Mouse (Mus musculus): ENCODE data around the gene Sirt4. TPM values are rescaled to one million over a fixed set of nuclear protein-coding genes. Genes with fewer than 3 reads are reported as not detected.

Gene Sirt4
- polyA plus RNA-seq, 1 experiment: 13.6 TPM

DNA sequence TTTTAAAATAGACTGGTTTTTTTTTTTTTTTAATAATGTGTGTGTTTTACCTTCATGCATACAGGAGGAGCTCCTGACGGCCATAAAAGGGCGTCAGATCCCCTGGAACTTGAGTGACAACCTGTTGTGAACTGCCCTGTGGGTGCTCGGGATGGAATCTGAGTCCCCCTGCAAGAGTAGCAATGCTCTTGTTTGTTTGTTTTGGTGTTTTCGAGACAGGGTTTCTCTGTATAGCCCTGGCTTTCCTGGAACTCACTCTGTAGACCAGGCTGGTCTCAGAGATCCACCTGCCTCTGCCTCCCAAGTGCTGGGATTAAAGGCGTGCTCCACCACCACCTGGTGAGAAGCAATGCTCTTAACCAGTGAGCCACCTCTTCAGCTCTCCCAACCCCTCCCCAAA is 471 bp upstream of the Sirt4 start:
- Histone ChIP-seq H3K27me3 (ENCODE audit: control insufficient read depth, insufficient read depth, insufficient read length) (no peaks in the 10 kb centered on the region), H3K4me2 (ENCODE audit: low read depth) (peak overlapping the region; percentile 96), H3K36me3 (ENCODE audit: control insufficient read depth, insufficient read depth) (no peaks in the 10 kb centered on the region), H3ac (ENCODE audit: control insufficient read depth, insufficient read length) (peak overlapping the region; percentile 36), H3K4me3 (peak overlapping the region; percentile 50), H3K79me2 (ENCODE audit: control insufficient read depth, insufficient read depth) (no peaks in the 10 kb centered on the region)
- TF ChIP-seq MYOD1 (IDR thresholded peaks at IDR 0.05; ENCODE audit: control insufficient read depth in 1 of 3, insufficient read length in 2 of 3, low read depth in 2 of 3): no peak
- no peak for TF ChIP-seq CEBPB (IDR thresholded peaks at IDR 0.05; ENCODE audit: insufficient read depth, poor library complexity, severe bottlenecking)
- TF ChIP-seq SRF (IDR thresholded peaks at IDR 0.05; ENCODE audit: control insufficient read depth, insufficient read length, low read depth): no peak
- TF ChIP-seq TCF3 (IDR thresholded peaks at IDR 0.05; ENCODE audit: insufficient read length, low read depth): no peak

DNA sequence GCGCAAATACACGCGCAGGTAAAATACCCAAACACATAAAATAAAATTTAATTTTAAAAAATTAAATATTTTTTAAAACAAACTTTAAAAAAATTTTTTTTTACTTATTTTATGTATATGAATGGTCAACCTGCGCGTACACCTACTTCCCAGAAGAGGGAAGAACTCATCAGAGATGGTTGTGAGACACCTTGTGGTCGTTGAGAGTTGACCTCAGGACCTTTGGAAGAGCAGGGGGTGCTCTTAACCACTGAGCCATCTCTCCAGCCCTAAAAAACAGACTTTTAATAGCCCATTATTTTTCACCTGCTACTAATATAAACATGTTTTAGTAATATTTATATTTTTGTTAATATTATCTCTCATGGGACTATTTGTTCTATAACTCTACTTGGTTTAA is 1.1 kb downstream of the Sirt4 start:
- Histone ChIP-seq H3ac (ENCODE audit: control insufficient read depth, insufficient read length) (peak overlapping the region; percentile 36), H3K27me3 (ENCODE audit: control insufficient read depth, insufficient read depth, insufficient read length) (no peaks in the 10 kb centered on the region), H3K4me3 (peak overlapping the region; percentile 50), H3K79me2 (ENCODE audit: control insufficient read depth, insufficient read depth) (no peaks in the 10 kb centered on the region), H3K4me2 (ENCODE audit: low read depth) (peak overlapping the region; percentile 96), H3K36me3 (ENCODE audit: control insufficient read depth, insufficient read depth) (no peaks in the 10 kb centered on the region)
- no peak for TF ChIP-seq POLR2A (IDR thresholded peaks at IDR 0.05; ENCODE audit: insufficient read length, low read depth)
- no peak for TF ChIP-seq REST (IDR thresholded peaks at IDR 0.05; ENCODE audit: insufficient read depth, insufficient read length)
- TF ChIP-seq MAX (IDR thresholded peaks at IDR 0.05; ENCODE audit: low read depth): no peak
- TF ChIP-seq POLR2AphosphoS2 (IDR thresholded peaks at IDR 0.05; ENCODE audit: insufficient read length, low read depth): no peak
- no peak for TF ChIP-seq MYOD1 (IDR thresholded peaks at IDR 0.05; ENCODE audit: control insufficient read depth in 1 of 3, insufficient read length in 2 of 3, low read depth in 2 of 3)
- no peak for TF ChIP-seq TCF3 (IDR thresholded peaks at IDR 0.05; ENCODE audit: insufficient read length, low read depth)

GRCm38 (mm10) chr5:115482390-115483265 is 1.9 kb downstream of the Sirt4 start:
- TF ChIP-seq CEBPB (IDR thresholded peaks at IDR 0.05; ENCODE audit: insufficient read depth, poor library complexity, severe bottlenecking) (no peak), TCF12 (IDR thresholded peaks at IDR 0.05; ENCODE audit: insufficient read depth, poor library complexity, severe bottlenecking) (no peak), POLR2A (IDR thresholded peaks at IDR 0.05; ENCODE audit: insufficient read length, low read depth) (no peak), SRF (IDR thresholded peaks at IDR 0.05; ENCODE audit: control insufficient read depth, insufficient read length, low read depth) (no peak), E2F4 (IDR thresholded peaks at IDR 0.05; ENCODE audit: insufficient read depth) (no peak), TCF3 (IDR thresholded peaks at IDR 0.05; ENCODE audit: insufficient read length, low read depth) (no peak), USF1 (IDR thresholded peaks at IDR 0.05; ENCODE audit: low read depth) (no peak), POLR2AphosphoS2 (IDR thresholded peaks at IDR 0.05; ENCODE audit: insufficient read length, low read depth) (no peak), MYOD1 (IDR thresholded peaks at IDR 0.05; ENCODE audit: control insufficient read depth in 1 of 3, insufficient read length in 2 of 3, low read depth in 2 of 3) (no peak), REST (IDR thresholded peaks at IDR 0.05; ENCODE audit: insufficient read depth, insufficient read length) (no peak), MAX (IDR thresholded peaks at IDR 0.05; ENCODE audit: low read depth) (no peak), MYOG (IDR thresholded peaks at IDR 0.05; ENCODE audit: control insufficient read depth in 1 of 3, insufficient read depth in 1 of 3, insufficient read length in 2 of 3, low read depth in 2 of 3) (no peak)
- H3K4me2 ChIP-seq (ENCODE audit: low read depth): no peak overlapping the region
- H3K4me3 ChIP-seq: no peak overlapping the region
- no peak overlapping the region for H3ac ChIP-seq (ENCODE audit: control insufficient read depth, insufficient read length)
- no peaks in the 10 kb centered on the region for H3K79me2 ChIP-seq (ENCODE audit: control insufficient read depth, insufficient read depth)
- no peaks in the 10 kb centered on the region for H3K27me3 ChIP-seq (ENCODE audit: control insufficient read depth, insufficient read depth, insufficient read length)
- H3K36me3 ChIP-seq (ENCODE audit: control insufficient read depth, insufficient read depth): peaks cover 5% of the 10 kb centered on the region

DNA sequence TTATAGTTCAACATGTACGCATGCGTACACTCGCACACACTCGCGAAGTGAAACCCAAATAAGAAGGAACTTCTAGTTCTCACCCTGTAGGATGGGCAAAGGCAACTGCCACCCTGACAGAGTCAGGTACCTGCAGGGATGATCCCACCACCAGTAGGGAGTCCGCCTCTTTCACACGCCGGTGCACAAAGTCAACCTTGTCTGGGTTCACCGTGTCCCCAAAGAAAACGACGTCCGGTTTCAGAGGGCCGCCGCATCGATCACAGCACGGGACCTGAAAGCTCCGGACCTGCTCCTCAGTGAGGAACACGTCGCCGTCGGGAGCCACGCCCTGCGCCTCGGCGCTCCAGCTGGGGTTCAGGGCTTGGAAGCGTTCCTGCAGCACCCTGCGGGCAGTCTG is 4.4 kb downstream of the Sirt4 start:
- H3K79me2 ChIP-seq (ENCODE audit: control insufficient read depth, insufficient read depth): no peaks in the 10 kb centered on the region
- H3K36me3 ChIP-seq (ENCODE audit: control insufficient read depth, insufficient read depth): peaks cover 5% of the 10 kb centered on the region
- H3K4me2 ChIP-seq (ENCODE audit: low read depth): no peak overlapping the region
- no peak overlapping the region for H3ac ChIP-seq (ENCODE audit: control insufficient read depth, insufficient read length)
- no peaks in the 10 kb centered on the region for H3K27me3 ChIP-seq (ENCODE audit: control insufficient read depth, insufficient read depth, insufficient read length)
- H3K4me3 ChIP-seq: no peak overlapping the region
- TF ChIP-seq USF1 (IDR thresholded peaks at IDR 0.05; ENCODE audit: low read depth) (no peak), POLR2AphosphoS2 (IDR thresholded peaks at IDR 0.05; ENCODE audit: insufficient read length, low read depth) (no peak), SRF (IDR thresholded peaks at IDR 0.05; ENCODE audit: control insufficient read depth, insufficient read length, low read depth) (no peak)

DNA sequence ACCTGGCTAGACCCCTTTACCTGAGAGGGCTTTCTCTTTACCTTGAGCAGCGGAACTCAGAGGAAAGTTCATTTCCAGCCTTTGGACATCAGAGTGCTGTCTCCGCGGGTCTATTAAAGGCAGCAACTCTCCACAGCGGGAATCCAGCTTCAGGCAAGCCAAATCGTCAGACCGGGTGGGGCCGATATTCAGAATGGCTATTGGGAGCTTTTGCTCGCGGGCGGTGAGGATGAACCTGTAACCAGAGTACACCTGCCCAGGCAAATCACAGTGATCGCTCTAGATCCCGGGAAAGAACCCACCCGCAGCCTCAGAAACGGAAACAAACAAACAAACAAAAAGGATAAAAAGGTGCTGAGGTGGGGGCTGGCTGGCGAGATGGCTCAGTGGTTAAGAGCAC is 5.0 kb downstream of the Sirt4 start:
- TF ChIP-seq USF1 (IDR thresholded peaks at IDR 0.05; ENCODE audit: low read depth) (no peak), MYOD1 (IDR thresholded peaks at IDR 0.05; ENCODE audit: control insufficient read depth in 1 of 3, insufficient read length in 2 of 3, low read depth in 2 of 3) (no peak), E2F4 (IDR thresholded peaks at IDR 0.05; ENCODE audit: insufficient read depth) (no peak), POLR2A (IDR thresholded peaks at IDR 0.05; ENCODE audit: insufficient read length, low read depth) (no peak), TCF3 (IDR thresholded peaks at IDR 0.05; ENCODE audit: insufficient read length, low read depth) (no peak), SRF (IDR thresholded peaks at IDR 0.05; ENCODE audit: control insufficient read depth, insufficient read length, low read depth) (no peak), MAX (IDR thresholded peaks at IDR 0.05; ENCODE audit: low read depth) (no peak), TCF12 (IDR thresholded peaks at IDR 0.05; ENCODE audit: insufficient read depth, poor library complexity, severe bottlenecking) (no peak), POLR2AphosphoS2 (IDR thresholded peaks at IDR 0.05; ENCODE audit: insufficient read length, low read depth) (no peak), REST (IDR thresholded peaks at IDR 0.05; ENCODE audit: insufficient read depth, insufficient read length) (no peak), CEBPB (IDR thresholded peaks at IDR 0.05; ENCODE audit: insufficient read depth, poor library complexity, severe bottlenecking) (no peak), MYOG (IDR thresholded peaks at IDR 0.05; ENCODE audit: control insufficient read depth in 1 of 3, insufficient read depth in 1 of 3, insufficient read length in 2 of 3, low read depth in 2 of 3) (no peak)
- Histone ChIP-seq H3K4me2 (ENCODE audit: low read depth) (no peak overlapping the region), H3K4me3 (no peak overlapping the region), H3K36me3 (ENCODE audit: control insufficient read depth, insufficient read depth) (peaks cover 5% of the 10 kb centered on the region), H3K27me3 (ENCODE audit: control insufficient read depth, insufficient read depth, insufficient read length) (no peaks in the 10 kb centered on the region), H3K79me2 (ENCODE audit: control insufficient read depth, insufficient read depth) (no peaks in the 10 kb centered on the region), H3ac (ENCODE audit: control insufficient read depth, insufficient read length) (no peak overlapping the region)
